In genomic region chr14:27875991-27876411, GRCm38 (mm10) we compare ENCODE assay signal across 11 mouse cellular contexts.
DNase-seq lines count a peak whose midpoint lies in the region; ATAC-seq lines count a peak whose summit lies in the region.
"Had no signal": no experiment of that assay in that cellular context is flagged by ENCODE, and none has a peak within 500 bp of the region (broad histone marks: within the 10 kb centered on the region; RNA-seq: fewer than 3 reads in every experiment).

No protein-coding gene starts in this region.

- peak; percentile 56 for DNase-seq in left cerebral cortex, adult 11 months (ENCODE audit: low spot score)
- no peak for DNase-seq in left cerebral cortex, postnatal 4 days
- peak; percentile 51 to 66 for DNase-seq in left cerebral cortex, adult 8-10 months (ENCODE audit: low spot score in 2 of 2)
- DNase-seq in right cerebral cortex, postnatal 14 days, result peak; percentile 25
- DNase-seq in spleen, postnatal 10 days (ENCODE audit: low spot score in 2 of 2), result no peak
- DNase-seq in cerebellum, postnatal 10 days, result no peak
- DNase-seq: adrenal gland, postnatal 25 days; gastrocnemius, adult 2 months had no signal

- no peak overlapping the region for H3K27ac ChIP-seq in hindbrain, embryonic 16.5 days (ENCODE audit: low read depth, low read length)
- H3K27ac ChIP-seq: gastrocnemius, adult 2 months; lung, embryonic 15.5 days had no signal

- intact Hi-C loops in left cerebral cortex, postnatal 4 days (cut with DNase I), result no loop called here

- H3K4me3 ChIP-seq in hindbrain, embryonic 16.5 days (ENCODE audit: low read length), result peak overlapping the region; percentile 9; the same call in 1 of the 2 replicates
- H3K4me3 ChIP-seq: gastrocnemius, adult 2 months; lung, embryonic 15.5 days; myocyte had no signal

- WGBS in hindbrain, embryonic 16.5 days, result 57% methylated on average over 13 of the region's 13 CpGs

- no peaks in the 10 kb centered on the region for H3K36me3 ChIP-seq in hindbrain, embryonic 16.5 days (ENCODE audit: control insufficient read depth, insufficient read depth, low read length)
- H3K36me3 ChIP-seq: lung, embryonic 15.5 days had no signal

- peaks cover 9% of the 10 kb centered on the region for H3K4me1 ChIP-seq in hindbrain, embryonic 16.5 days (ENCODE audit: control insufficient read depth, insufficient read depth, low read depth, low read length)
- H3K4me1 ChIP-seq: lung, embryonic 15.5 days had no signal

- H3K27me3 ChIP-seq in hindbrain, embryonic 16.5 days (replicated peaks; ENCODE audit: control insufficient read depth, insufficient read depth, low read length), result no peaks in the 10 kb centered on the region
- H3K27me3 ChIP-seq: lung, embryonic 15.5 days had no signal

- no peak for ATAC-seq in hindbrain, embryonic 16.5 days

- no peaks in the 10 kb centered on the region for H3K9me3 ChIP-seq in hindbrain, embryonic 16.5 days (ENCODE audit: control insufficient read depth, low read length)
- H3K9me3 ChIP-seq: lung, embryonic 15.5 days had no signal

- H3K4me2 ChIP-seq in hindbrain, embryonic 16.5 days (ENCODE audit: low read length), result peak overlapping the region; percentile 43
- H3K4me2 ChIP-seq: lung, embryonic 15.5 days had no signal

- no peak overlapping the region for H3K9ac ChIP-seq in hindbrain, embryonic 16.5 days (ENCODE audit: low read depth, low read length)
- H3K9ac ChIP-seq: lung, embryonic 15.5 days had no signal

Comparison
In these comparisons a context has a peak if more than half of its experiments do, and no peak if none do; other contexts are left out.
1. DNase-seq: peak in left cerebral cortex, adult 11 months (single experiment), left cerebral cortex, adult 8-10 months (2 of 2) and right cerebral cortex, postnatal 14 days (single experiment); none in left cerebral cortex, postnatal 4 days (single experiment), spleen, postnatal 10 days (0 of 2) and cerebellum, postnatal 10 days (0 of 2).